Mouse (Mus musculus) testis, adult 2 months (tissue): ENCODE measurements around the gene C8a. TPM values are rescaled to one million over a fixed set of nuclear protein-coding genes. Genes with fewer than 3 reads are reported as not detected.

ENCODE experiments used
- H3K27ac ChIP-seq: fragments of 200-500 bp; 2 replicates; pipeline ENCODE4 v1.5.1; 2012; ENCODE audit warnings: low read depth, low read length; ENCODE audit not compliant: control insufficient read depth, insufficient read depth
- H3K27me3 ChIP-seq: fragments of 200-500 bp; 2 replicates; pipeline ENCODE4 v1.6.1; 2012; ENCODE audit warnings: mild to moderate bottlenecking, low read length, moderate library complexity; ENCODE audit not compliant: control insufficient read depth, insufficient read depth
- H3K36me3 ChIP-seq: fragments of 200-500 bp; 2 replicates; pipeline ENCODE4 v1.6.1; 2012; ENCODE audit warnings: mild to moderate bottlenecking, low read length; ENCODE audit not compliant: control insufficient read depth, insufficient read depth
- H3K4me1 ChIP-seq: fragments of 200-500 bp; 2 replicates; pipeline ENCODE4 v1.6.1; 2012; ENCODE audit warnings: low read length; ENCODE audit not compliant: control insufficient read depth, insufficient read depth
- H3K4me3 ChIP-seq: fragments of 200-500 bp; 2 replicates; pipeline ENCODE4 v1.5.1; 2012; ENCODE audit warnings: low read depth, mild to moderate bottlenecking, low read length, moderate library complexity, mixed read lengths; ENCODE audit not compliant: control insufficient read depth
- CTCF ChIP-seq: fragments of 200-500 bp; IDR thresholded peaks from 2 replicates; pipeline ENCODE4 v1.5.1; 2012; ENCODE audit warnings: low read depth, mild to moderate bottlenecking, inconsistent platforms, low read length, moderate library complexity; ENCODE audit not compliant: control insufficient read depth, insufficient read depth, insufficient replicate concordance
- POLR2A ChIP-seq: fragments of 200-500 bp; IDR thresholded peaks from 2 replicates; pipeline ENCODE4 v1.6.1; 2012; ENCODE audit warnings: low read depth, mild to moderate bottlenecking, inconsistent platforms, low read length, moderate library complexity; ENCODE audit not compliant: control insufficient read depth
- polyA plus RNA-seq: library from polyadenylated mRNA; depleted of rRNA; stranded (reverse); fragments of >200 nt; gene quantifications from 2 replicates; pipeline ENCODE4 v1.2.3, GENCODE M21; 2012; rRNA removed

C8a gene
- 0.47 and 0.52 TPM in 2 replicates for polyA plus RNA-seq

DNA sequence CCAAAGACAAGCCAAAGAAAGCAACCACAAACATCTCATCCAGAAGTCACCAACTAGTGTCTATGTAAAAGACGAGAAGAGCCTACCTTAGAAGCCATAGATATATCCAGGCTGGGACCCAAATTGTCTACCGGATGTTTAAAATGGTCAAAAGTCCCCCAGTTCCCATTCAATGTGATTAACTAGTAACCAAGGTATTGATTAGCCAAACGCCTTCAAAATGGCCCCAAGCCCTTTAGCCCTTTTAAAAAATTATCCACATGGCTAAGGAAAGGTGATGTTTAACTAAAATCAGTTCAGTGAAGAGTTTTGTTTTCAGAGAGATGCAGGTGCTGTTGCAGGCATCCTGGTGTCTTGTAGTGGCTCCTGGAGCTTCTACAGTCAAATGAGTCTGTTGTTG is at the start of gene C8a:
Gene C8a, minus strand, starts transcription at position 76 of the 400 bp plus-strand sequence.
- H3K27ac ChIP-seq: no peak within 1 kb of the TSS
- no peaks in the 10 kb centered on the region for H3K36me3 ChIP-seq
- no peak within 1 kb of the TSS for H3K4me3 ChIP-seq
- H3K4me1 ChIP-seq: no peaks in the 10 kb centered on the region
- TF ChIP-seq CTCF (no peak), POLR2A (no peak)
- H3K27me3 ChIP-seq: no peaks in the 10 kb centered on the region

DNA sequence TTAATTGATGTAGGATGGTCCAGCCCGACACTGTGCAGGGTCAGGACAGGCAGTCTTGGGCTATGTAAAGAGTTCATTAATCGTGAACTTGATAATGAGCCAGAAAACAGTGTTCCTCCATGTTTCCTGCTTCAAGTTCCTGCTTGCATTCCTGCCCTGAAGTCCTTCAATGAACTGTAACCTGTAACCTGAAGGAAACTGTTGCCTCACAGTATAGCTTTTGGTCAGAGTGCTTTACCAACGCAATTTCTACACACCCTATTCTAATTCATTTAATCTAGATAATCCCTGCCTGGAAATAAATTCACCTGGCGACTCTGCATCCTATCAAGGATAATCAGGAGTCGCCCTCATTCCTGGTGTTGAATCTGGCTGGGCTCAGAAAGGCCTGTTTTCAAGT is 49.2 kb upstream of the C8a start:
- TF ChIP-seq CTCF: no peak
- no peak for TF ChIP-seq POLR2A
- H3K27me3 ChIP-seq: no peaks in the 10 kb centered on the region
- no peaks in the 10 kb centered on the region for H3K4me1 ChIP-seq
- H3K4me3 ChIP-seq: no peak overlapping the region
- H3K36me3 ChIP-seq: no peaks in the 10 kb centered on the region
- H3K27ac ChIP-seq: no peak overlapping the region

- no peak overlapping the region for H3K4me3 ChIP-seq
- no peak overlapping the region for H3K27ac ChIP-seq
- H3K27me3 ChIP-seq: no peaks in the 10 kb centered on the region
- peaks cover 6% of the 10 kb centered on the region for H3K4me1 ChIP-seq
- TF ChIP-seq CTCF: no peak
- TF ChIP-seq POLR2A: no peak
- H3K36me3 ChIP-seq: no peaks in the 10 kb centered on the region
These were observed 41.8 kb upstream of the C8a start for GRCm38 (mm10) chr4:104918017-104918416.

DNA sequence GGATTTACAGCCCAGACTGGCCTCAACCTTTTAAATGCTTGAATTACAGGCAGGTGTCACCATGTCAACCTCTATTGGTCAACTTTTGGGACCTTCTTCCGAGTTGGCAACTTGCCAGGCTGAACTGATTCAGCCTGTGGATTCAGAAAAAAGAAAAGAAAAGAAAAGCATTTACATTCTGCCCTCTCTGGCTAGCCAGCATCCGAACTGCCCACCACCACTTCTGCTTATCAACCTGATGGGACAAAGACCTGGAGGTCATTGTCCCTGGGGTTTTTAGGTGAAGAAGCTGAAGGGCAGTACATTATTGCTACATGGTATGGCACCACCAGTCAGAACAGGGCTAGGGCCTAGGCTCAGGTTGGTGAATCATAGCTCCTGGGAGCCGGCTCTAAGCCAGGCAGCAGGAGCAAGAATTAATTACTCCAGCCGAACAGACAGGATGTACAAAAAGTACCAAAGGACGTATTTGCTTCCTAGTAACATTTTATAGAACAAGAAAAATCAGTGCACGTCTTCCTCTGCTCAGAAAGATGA is 38.6 kb upstream of the C8a start:
- H3K36me3 ChIP-seq: no peaks in the 10 kb centered on the region
- no peaks in the 10 kb centered on the region for H3K27me3 ChIP-seq
- peak overlapping the region; percentile 86 for H3K4me3 ChIP-seq
- no peak overlapping the region; the same call in 1 of the 2 replicates for H3K27ac ChIP-seq
- no peak for TF ChIP-seq CTCF
- H3K4me1 ChIP-seq: peaks cover 8% of the 10 kb centered on the region

DNA sequence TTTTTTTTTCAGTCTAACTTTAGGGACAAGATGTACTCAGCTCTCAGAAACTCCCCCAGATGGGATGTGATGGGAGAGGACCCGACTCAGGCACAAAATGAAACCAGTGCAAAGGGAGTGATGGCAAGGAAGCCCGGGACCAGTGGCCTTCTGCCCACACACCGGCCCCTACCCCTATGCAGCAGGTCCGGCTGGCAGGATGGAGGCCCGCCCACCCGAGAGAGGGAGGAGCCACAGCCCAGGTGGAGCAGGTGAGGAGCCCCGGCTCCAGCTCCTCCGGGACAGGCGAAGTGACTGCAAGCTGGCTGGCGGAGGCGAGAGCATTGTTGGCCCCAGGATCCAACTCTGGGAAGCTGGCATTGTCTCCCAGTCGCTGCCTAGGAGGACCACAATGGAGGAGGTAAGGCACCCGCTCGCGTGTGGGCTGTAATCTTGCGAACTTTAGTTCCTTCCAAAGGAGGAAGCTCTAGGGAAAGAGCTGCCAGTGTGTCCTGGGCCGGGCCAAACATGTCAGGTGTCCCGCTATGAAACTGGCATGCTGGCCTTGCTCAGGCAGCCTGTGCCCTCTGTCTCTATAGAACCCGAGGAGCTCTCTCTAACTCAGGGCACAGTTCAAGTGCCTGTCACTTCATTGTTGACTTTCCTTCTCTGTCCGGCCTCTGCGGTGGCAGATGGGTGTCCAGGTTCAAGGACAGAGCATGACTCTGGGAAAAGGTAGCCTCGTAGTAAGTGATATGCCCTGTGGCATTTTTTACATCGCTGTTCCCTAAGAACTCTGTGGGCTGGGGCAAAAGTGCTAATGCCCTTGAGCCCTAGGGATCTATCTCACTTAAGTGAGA is 37.3 kb upstream of the C8a start, which contains the start of gene Fyb2:
Gene Fyb2, plus strand, starts transcription at position 166 of the 839 bp plus-strand sequence.
- Histone ChIP-seq H3K27ac (peak within 1 kb of the TSS; percentile 87), H3K36me3 (no peaks in the 10 kb centered on the region), H3K4me3 (peak within 1 kb of the TSS; percentile 86), H3K27me3 (no peaks in the 10 kb centered on the region), H3K4me1 (peaks cover 8% of the 10 kb centered on the region)
- TF ChIP-seq CTCF (no peak), POLR2A (peak; percentile 24; the same call in 1 of the 2 replicates)

DNA sequence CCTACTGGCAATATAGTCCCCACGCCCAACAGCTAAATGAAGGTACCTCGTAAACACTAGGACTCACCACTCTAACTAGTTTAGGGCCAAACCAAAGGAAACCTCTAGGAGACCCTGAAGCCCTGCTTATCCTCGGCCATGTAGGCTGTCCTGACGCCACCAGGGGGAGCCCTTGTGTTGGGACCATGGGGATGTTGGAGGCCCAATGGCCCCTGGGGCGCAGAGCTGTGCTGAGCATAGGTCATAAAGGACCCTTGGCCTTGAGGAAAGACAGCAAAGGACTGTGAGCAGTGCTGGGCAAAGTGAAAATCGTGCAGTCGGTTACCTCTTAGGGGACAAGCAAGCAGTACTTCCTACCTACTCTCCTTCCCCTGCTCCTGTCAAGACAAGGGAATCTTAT is 35.5 kb upstream of the C8a start:
- no peak overlapping the region for H3K4me3 ChIP-seq
- peaks cover 8% of the 10 kb centered on the region for H3K4me1 ChIP-seq
- H3K27me3 ChIP-seq: no peaks in the 10 kb centered on the region
- H3K36me3 ChIP-seq: no peaks in the 10 kb centered on the region
- peak; percentile 91 for TF ChIP-seq CTCF
- TF ChIP-seq POLR2A: no peak
- H3K27ac ChIP-seq: no peak overlapping the region

GRCm38 (mm10) chr4:104905049-104905448 is 28.9 kb upstream of the C8a start:
- H3K4me1 ChIP-seq: no peaks in the 10 kb centered on the region

More at GRCm38 (mm10) chr4:104905049-104905448, 28.9 kb upstream of the C8a start:
- H3K4me3 ChIP-seq: no peak overlapping the region
- H3K36me3 ChIP-seq: no peaks in the 10 kb centered on the region
- H3K27me3 ChIP-seq: no peaks in the 10 kb centered on the region
- TF ChIP-seq CTCF (no peak), POLR2A (no peak)
- no peak overlapping the region for H3K27ac ChIP-seq
